Mouse (Mus musculus) MEL (cell line): Measurements from ENCODE around the gene Tnmd. TPM values are rescaled to one million over a fixed set of nuclear protein-coding genes. Genes with fewer than 3 reads are reported as not detected.

Experiments used
- DNase-seq: peaks from one replicate; pipeline ENCODE4 v3.0.0; 2011; ENCODE audit warnings: low read depth, low spot score
- H3K27ac ChIP-seq: 2 replicates; pipeline ENCODE4 v1.5.1; 2012; ENCODE audit warnings: low read depth, mild to moderate bottlenecking, control low read depth, low read length, moderate library complexity; ENCODE audit not compliant: control insufficient read depth
- H3K27me3 ChIP-seq, 2 experiments: fragments of 150-350 bp in 1 of 2; sonication (generic) in 1 of 2; 2 replicates each; pipeline ENCODE4 v1.6.1; 2012; ENCODE audit warnings: low read length in 2 of 2, mild to moderate bottlenecking in 2 of 2, improper control_type of control experiment in 1 of 2, moderate library complexity in 1 of 2; ENCODE audit not compliant: insufficient read depth in 2 of 2, control insufficient read depth in 1 of 2
- H3K36me3 ChIP-seq, 2 experiments: 2 replicates each; pipeline ENCODE4 v1.6.1; 2012 to 2014; ENCODE audit warnings: low read length in 2 of 2, improper control_type of control experiment in 1 of 2, inconsistent platforms in 1 of 2, mild to moderate bottlenecking in 1 of 2; ENCODE audit not compliant: insufficient read depth in 2 of 2, control insufficient read depth in 1 of 2
- H3K4me1 ChIP-seq, 2 experiments: fragments of 150-350 bp in 1 of 2; sonication (generic) in 1 of 2; 2 replicates each; pipeline ENCODE4 v1.6.1; 2012; ENCODE audit warnings: low read length in 2 of 2, improper control_type of control experiment in 1 of 2, mild to moderate bottlenecking in 1 of 2; ENCODE audit not compliant: insufficient read depth in 2 of 2, control insufficient read depth in 1 of 2
- H3K4me3 ChIP-seq, 2 experiments: fragments of 150-350 bp in 1 of 2; sonication (generic) in 1 of 2; 2 replicates each; pipeline ENCODE4 v1.5.1; 2012; ENCODE audit warnings: low read depth in 2 of 2, low read length in 2 of 2, mild to moderate bottlenecking in 2 of 2, moderate library complexity in 2 of 2, control low read depth in 1 of 2, improper control_type of control experiment in 1 of 2; ENCODE audit not compliant: control insufficient read depth in 1 of 2, insufficient read depth in 1 of 2
- H3K79me2 ChIP-seq: 2 replicates; pipeline ENCODE4 v1.6.1; 2012; ENCODE audit warnings: mild to moderate bottlenecking, low read length, moderate library complexity; ENCODE audit not compliant: control insufficient read depth, poor library complexity, insufficient read depth
- H3K9ac ChIP-seq: 2 replicates; pipeline ENCODE4 v1.6.1; 2012; ENCODE audit warnings: low read depth, mild to moderate bottlenecking, control low read depth, low read length, moderate library complexity; ENCODE audit not compliant: control insufficient read depth, poor library complexity, severe bottlenecking
- H3K9me3 ChIP-seq: fragments of 150-350 bp; sonication (generic); replicated peaks from 2 replicates; pipeline ENCODE4 v1.6.1; 2012; ENCODE audit warnings: mild to moderate bottlenecking, low read length, improper control_type of control experiment, moderate library complexity; ENCODE audit not compliant: insufficient read depth
- BHLHE40 ChIP-seq: IDR thresholded peaks from 2 replicates; pipeline ENCODE4 v1.6.1; 2012; ENCODE audit warnings: low read depth, mild to moderate bottlenecking, inconsistent platforms, low read length, improper control_type of control experiment, borderline replicate concordance
- CHD2 ChIP-seq: IDR thresholded peaks from 2 replicates; pipeline ENCODE4 v1.6.1; 2011; ENCODE audit warnings: low read length, improper control_type of control experiment
- EP300 ChIP-seq, 2 experiments: IDR thresholded peaks; 2 replicates each; pipeline ENCODE4 v1.6.1; 2011; ENCODE audit warnings: improper control_type of control experiment in 2 of 2, low read length in 2 of 2, low read depth in 1 of 2, mild to moderate bottlenecking in 1 of 2
- GABPA ChIP-seq: IDR thresholded peaks from 2 replicates; pipeline ENCODE4 v1.6.1; 2012; ENCODE audit warnings: low read depth, mild to moderate bottlenecking, inconsistent platforms, low read length, improper control_type of control experiment, moderate library complexity
- HCFC1 ChIP-seq: IDR thresholded peaks from 2 replicates; pipeline ENCODE4 v1.6.1; 2012; ENCODE audit warnings: low read depth, mild to moderate bottlenecking, inconsistent platforms, low read length, improper control_type of control experiment, moderate library complexity
- MAX ChIP-seq: IDR thresholded peaks from 2 replicates; pipeline ENCODE4 v1.6.1; 2011; ENCODE audit warnings: low read length, improper control_type of control experiment
- NELFE ChIP-seq: IDR thresholded peaks from 2 replicates; pipeline ENCODE4 v1.6.1; 2011; ENCODE audit warnings: low read depth, low read length, improper control_type of control experiment
- POLR2AphosphoS5 ChIP-seq: IDR thresholded peaks from 2 replicates; pipeline ENCODE4 v1.6.1; 2012; ENCODE audit warnings: low read depth, borderline replicate concordance, mild to moderate bottlenecking, inconsistent platforms, low read length, moderate library complexity, mixed read lengths
- RAD21 ChIP-seq: IDR thresholded peaks from 2 replicates; pipeline ENCODE4 v1.6.1; 2011; ENCODE audit warnings: mild to moderate bottlenecking, low read depth, low read length, improper control_type of control experiment
- UBTF ChIP-seq: IDR thresholded peaks from 2 replicates; pipeline ENCODE4 v1.6.1; 2012; ENCODE audit warnings: low read depth, mild to moderate bottlenecking, inconsistent platforms, low read length, improper control_type of control experiment, moderate library complexity, borderline replicate concordance; ENCODE audit not compliant: insufficient read depth
- ZKSCAN1 ChIP-seq: IDR thresholded peaks from 2 replicates; pipeline ENCODE4 v1.6.1; 2012; ENCODE audit warnings: low read depth, mild to moderate bottlenecking, inconsistent platforms, low read length, improper control_type of control experiment, moderate library complexity
- polyA plus RNA-seq, 2 experiments: library from polyadenylated mRNA; stranded (reverse) in 1 of 2; unstranded in 1 of 2; fragments of >175 nt in 1 of 2; fragments of >200 nt in 1 of 2; gene quantifications; 2 replicates each; pipeline versions ENCODE4 v1.2.1 to v1.2.4; 2012; ENCODE audit warnings: low replicate concordance in 2 of 2, low read depth in 1 of 2; ENCODE audit not compliant: insufficient read length in 2 of 2, insufficient read depth in 1 of 2, missing spikeins in 1 of 2
- total RNA-seq: library from RNA; depleted of rRNA; stranded (reverse); fragments of 300-350 nt; gene quantifications from 2 replicates; pipeline ENCODE4 v1.2.3, GENCODE M21; 2012; rRNA removed

The Tnmd gene
- total and polyA plus RNA-seq, 3 experiments = not detected

DNA sequence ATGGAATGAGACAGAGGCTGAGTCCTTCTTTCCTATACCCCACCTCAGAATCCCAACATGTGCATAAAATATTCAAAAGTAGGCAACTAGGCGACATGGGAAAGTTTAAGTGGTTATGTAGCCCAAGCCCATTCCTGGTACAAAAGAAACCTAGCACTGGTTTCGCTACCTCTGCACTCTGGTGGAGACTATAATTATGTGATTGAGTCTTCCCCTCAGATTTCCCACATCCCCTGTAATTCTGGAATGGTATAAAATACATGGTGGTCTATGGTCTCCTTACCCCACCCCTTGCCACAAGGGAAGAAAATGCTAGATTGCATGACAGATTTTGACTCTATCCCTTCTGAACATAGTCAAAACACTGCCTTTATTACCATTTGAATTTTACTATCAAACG, 62.2 kb downstream of the Tnmd start:
- no peaks in the 10 kb centered on the region for H3K36me3 ChIP-seq
- no peaks in the 10 kb centered on the region for H3K79me2 ChIP-seq
- no peak overlapping the region for H3K9ac ChIP-seq
- H3K9me3 ChIP-seq = no peaks in the 10 kb centered on the region
- no peak overlapping the region for H3K4me3 ChIP-seq
- no peak for TF ChIP-seq GABPA
- DNase-seq = no peak
- H3K27ac ChIP-seq = no peak overlapping the region
- H3K4me1 ChIP-seq = no peaks in the 10 kb centered on the region
- peaks cover 8 to 17% of the 10 kb centered on the region in 2 experiments; a peak in 3 of 4 replicates for H3K27me3 ChIP-seq

DNA sequence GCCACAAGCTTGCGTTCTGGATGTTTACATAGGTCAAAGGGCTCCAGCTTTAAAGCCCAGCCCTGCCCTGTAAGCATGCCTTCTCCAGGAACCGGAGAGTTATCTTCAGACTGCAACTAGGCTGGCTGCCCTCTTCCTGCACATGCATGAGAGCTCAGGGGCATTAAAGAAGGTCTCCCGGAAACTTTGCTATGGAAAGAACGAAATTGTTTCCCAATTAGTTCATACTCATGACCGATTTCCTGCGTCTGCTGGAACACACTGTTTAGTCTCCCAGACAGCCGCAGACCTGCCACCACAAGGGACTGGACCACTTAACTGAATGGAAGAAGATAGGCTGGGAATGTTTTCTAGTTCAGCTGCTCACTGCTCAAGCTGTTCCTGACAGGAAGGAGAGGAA, 63.4 kb downstream of the Tnmd start:
- DNase-seq = no peak
- Histone ChIP-seq H3K4me3 (no peak overlapping the region), H3K27ac (no peak overlapping the region), H3K36me3 (no peaks in the 10 kb centered on the region), H3K27me3 (peaks cover 8 to 15% of the 10 kb centered on the region in 2 experiments; a peak in 3 of 4 replicates), H3K9me3 (no peaks in the 10 kb centered on the region), H3K79me2 (no peaks in the 10 kb centered on the region), H3K9ac (no peak overlapping the region), H3K4me1 (no peaks in the 10 kb centered on the region)
- TF ChIP-seq UBTF (no peak), CHD2 (no peak), BHLHE40 (no peak), NELFE (no peak), RAD21 (no peak), MAX (no peak), HCFC1 (no peak), EP300 (IDR thresholded peaks at IDR 0.05; ENCODE audit: low read depth in 1 of 2, low read length in 2 of 2) (no peak), POLR2AphosphoS5 (no peak), ZKSCAN1 (no peak)

Other genes with a start within 250 kb of the Tnmd start
- gene Pcdh19, start 162.0 kb upstream of the Tnmd start, total RNA-seq = 0.04 TPM in 1 of 2 replicates, not detected in the other
- gene Pcdh19, start 162.0 kb upstream of the Tnmd start, polyA plus RNA-seq = not detected
- 14.1 and 15.7 TPM in 2 replicates for gene Tspan6, start 47.4 kb downstream of the Tnmd start, total RNA-seq
- gene Tspan6, start 47.4 kb downstream of the Tnmd start, polyA plus RNA-seq = 10 to 100 TPM in 1 of 2 experiments, not detected in 1; 22.0 TPM
- gene Srpx2, start 57.4 kb downstream of the Tnmd start, total RNA-seq = not detected in 2 replicates
- gene Srpx2, start 57.4 kb downstream of the Tnmd start, polyA plus RNA-seq = not detected
- gene Sytl4, start 130.8 kb downstream of the Tnmd start, total RNA-seq = 0.13 and 0.19 TPM in 2 replicates
- gene Sytl4, start 130.8 kb downstream of the Tnmd start, polyA plus RNA-seq = under 1 TPM in 1 of 2 experiments, not detected in 1; 0.06 TPM
- gene Cstf2, start 208.2 kb downstream of the Tnmd start, total RNA-seq = 180 and 183 TPM in 2 replicates
- 100 to 1,000 TPM; 354 to 890 TPM for gene Cstf2, start 208.2 kb downstream of the Tnmd start, polyA plus RNA-seq